Mouse (Mus musculus): ENCODE measurements around the gene Gm20388.

Gene Gm20388

DNA sequence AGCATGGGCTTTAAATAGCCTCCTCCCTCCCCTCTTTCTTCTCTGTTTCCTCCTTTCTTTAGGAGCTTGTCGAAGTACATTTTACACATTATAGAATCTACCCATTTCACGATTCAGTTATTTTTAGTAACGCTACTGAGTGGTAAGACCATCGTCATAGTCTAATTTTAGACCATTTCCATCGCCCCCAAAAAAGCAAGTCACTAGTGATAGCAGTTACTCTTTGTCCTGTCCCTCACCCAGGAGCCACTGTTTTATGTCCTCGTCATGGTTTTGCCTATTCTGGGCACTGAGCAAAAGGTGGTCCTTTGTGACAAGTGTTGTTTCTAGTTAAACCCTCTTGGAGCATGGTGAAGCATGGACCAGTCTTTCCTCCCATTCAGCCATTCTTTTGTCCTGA, 209.3 kb downstream of the Gm20388 start:
- DNase-seq (ENCODE audit: inconsistent ontology term) = no peak

DNA sequence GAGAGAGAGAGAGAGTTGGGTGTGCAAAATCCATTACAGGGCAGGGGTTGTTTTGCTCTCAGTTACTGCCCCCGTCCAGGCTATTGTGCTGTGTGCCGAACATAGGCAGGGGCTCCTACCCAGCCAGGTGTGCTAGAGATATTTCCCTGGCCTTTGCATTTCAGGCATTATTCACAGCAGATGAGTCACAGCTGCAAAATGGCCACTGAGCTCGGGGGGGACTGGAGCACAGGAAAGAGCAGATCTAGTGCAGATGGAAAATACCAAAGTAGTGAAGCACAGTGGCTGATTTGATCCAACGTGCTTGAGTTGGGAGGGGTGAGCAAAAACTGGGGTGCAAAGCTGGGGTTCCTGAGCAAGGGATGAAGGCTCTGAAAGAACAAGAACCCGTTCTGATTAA, 210.3 kb downstream of the Gm20388 start:
- peak; percentile 46 for DNase-seq (ENCODE audit: inconsistent ontology term)

DNA sequence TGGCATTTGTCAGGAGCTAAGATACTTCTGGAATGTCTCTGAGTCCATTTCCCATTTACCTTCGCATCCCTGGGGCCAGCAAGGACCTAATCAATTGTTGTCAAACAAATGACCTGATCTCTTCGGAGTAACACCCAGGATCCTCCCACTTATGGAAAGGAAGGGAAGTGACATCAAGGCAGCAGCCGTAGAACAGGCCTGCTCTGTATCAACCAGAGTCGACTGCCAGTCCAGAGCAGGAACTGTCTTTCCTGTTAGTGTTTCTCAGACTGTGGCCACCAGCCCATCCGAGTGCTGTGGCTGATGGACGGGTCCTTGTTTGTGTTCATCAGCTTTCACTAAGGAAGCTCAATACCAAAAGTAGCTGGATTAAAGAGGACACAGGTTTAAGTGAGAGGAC, 213.6 kb downstream of the Gm20388 start:
- no peak for DNase-seq (ENCODE audit: inconsistent ontology term)

GRCm38 (mm10) chr8:120124836-120125389, 214.3 kb downstream of the Gm20388 start:
- no peak for DNase-seq (ENCODE audit: inconsistent ontology term)

DNA sequence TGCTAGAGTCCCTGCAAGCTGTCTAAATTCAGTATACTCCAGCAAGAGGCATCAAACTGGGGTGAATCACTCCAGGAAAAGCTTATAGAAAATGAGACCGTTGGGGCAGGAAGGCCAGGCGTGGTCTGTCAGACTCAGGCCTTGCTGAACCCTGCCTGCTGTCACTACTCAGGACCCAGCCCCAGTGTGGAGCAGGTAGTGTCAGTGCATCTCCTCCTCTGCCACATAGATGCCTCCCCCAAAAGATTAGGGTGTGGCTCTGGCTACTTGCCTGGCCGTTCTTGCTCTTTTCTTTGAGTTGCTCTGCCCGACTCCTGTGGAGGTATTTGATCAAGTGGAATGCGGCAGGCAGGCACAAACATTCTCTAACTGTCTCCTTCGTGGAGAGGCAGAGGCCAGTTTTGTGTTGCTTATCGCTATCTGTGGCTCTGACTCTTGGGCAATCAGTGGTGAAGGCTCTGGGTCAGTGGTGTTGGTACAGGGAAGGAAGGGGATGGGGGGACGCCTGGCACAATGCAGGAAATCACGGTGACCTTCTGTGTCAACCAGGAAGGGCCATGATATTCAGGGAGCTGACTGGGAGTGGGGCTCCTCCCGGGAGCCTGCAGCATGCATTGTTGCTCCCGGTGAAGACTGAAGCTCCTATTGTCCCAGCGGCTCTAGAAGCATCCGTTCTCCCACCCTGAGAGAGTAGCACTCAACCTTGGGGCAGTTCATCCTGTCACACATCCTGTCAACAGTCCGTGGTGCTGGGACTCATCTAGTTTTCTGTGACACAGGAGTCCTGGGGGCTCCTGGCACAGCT, 215.9 kb downstream of the Gm20388 start:
- peak; percentile 55 for DNase-seq (ENCODE audit: inconsistent ontology term)

GRCm38 (mm10) chr8:120129547-120129946, 218.9 kb downstream of the Gm20388 start:
- DNase-seq (ENCODE audit: inconsistent ontology term) = peak; percentile 59

- no peak for DNase-seq (ENCODE audit: inconsistent ontology term)
Observed at GRCm38 (mm10) chr8:120131158-120131557, 220.5 kb downstream of the Gm20388 start.

- DNase-seq (ENCODE audit: inconsistent ontology term) = no peak
Observed at GRCm38 (mm10) chr8:120133169-120133568, 222.5 kb downstream of the Gm20388 start.

DNA sequence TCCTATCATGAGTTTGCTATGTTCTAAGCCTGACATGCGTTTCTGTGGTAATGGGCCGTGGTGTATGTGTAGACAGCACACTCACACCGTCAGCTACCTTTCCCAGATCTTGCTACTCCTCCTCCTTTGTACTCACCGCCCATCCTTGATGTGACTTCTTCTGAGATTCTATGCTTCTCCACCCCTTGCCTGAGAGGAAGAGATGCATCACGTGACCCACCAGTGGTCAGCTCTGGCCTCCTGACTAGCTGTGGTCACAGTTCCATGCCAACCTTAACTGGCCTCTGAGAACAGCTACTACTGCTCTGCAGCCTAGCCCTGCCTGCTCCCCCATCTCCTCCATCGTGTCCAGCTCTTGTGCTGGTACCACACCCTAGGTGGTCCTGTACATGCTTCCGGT, 225.0 kb downstream of the Gm20388 start:
- no peak for DNase-seq (ENCODE audit: inconsistent ontology term)

- peak; percentile 35 for DNase-seq (ENCODE audit: inconsistent ontology term)
Observed at GRCm38 (mm10) chr8:120136618-120137017, 226.0 kb downstream of the Gm20388 start.

- DNase-seq (ENCODE audit: inconsistent ontology term) = no peak
Observed at GRCm38 (mm10) chr8:120138958-120139357, 228.3 kb downstream of the Gm20388 start.

GRCm38 (mm10) chr8:120140769-120141168, 230.1 kb downstream of the Gm20388 start:
- DNase-seq (ENCODE audit: inconsistent ontology term) = no peak

DNA sequence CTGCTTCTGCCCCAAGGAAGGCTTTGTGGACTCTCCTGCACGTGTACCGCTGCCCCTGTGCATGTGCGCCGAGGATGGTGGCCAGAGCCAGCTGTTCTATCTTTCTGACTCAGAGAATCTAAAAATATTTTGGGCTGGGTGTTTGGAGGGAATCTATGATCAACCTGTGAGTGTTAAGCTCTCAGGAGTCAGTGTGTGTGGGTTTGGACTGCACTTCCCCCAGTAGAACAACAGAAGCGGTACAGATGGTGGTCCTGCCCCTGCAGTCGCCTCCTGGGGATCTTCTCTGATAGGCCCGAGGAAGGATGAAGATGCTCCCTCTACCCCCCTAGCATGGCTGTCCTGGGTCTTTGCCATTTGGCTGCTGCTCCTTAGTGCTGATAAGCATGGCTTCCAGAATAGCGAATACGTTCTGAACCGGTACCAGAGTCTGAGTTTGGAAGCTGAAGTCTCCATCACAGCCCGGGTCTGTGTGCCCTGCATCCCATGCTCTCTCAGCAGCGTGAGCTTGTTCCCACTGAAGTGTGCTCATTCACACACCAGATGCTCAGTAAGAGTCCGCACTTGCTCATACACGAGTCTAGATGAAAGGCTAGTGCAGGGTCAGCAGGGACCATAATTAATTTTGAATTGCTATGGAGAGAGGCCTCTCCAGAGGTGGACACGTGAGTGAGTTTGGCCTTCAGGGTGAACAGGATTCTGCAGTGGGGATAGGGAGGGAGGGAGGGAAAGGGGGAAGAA, 233.4 kb downstream of the Gm20388 start:
- no peak for DNase-seq (ENCODE audit: inconsistent ontology term)

- no peak for DNase-seq (ENCODE audit: inconsistent ontology term)
Observed at GRCm38 (mm10) chr8:120144652-120145301, 234.1 kb downstream of the Gm20388 start.

DNA sequence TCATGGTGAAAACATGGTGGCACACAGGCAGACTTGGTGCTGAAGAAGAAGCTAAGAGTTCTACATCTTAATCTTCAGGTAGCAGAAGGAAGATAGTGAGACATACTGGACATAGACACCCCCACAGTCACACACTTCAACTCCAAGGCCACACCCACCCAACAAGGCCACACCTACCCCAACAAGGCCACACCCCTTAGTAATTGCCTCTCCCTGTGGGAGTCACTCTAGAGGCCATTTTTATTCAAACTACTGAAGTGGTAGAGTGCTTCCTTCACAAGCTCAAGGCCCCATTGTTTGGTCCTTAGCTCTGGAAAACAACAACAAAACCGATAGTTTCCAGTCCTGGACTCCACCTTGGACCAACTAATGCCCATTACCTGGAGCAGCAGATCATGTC, 235.4 kb downstream of the Gm20388 start:
- no peak for DNase-seq (ENCODE audit: inconsistent ontology term)

- DNase-seq (ENCODE audit: inconsistent ontology term) = no peak
Observed at GRCm38 (mm10) chr8:120150028-120150427, 239.4 kb downstream of the Gm20388 start.

DNA sequence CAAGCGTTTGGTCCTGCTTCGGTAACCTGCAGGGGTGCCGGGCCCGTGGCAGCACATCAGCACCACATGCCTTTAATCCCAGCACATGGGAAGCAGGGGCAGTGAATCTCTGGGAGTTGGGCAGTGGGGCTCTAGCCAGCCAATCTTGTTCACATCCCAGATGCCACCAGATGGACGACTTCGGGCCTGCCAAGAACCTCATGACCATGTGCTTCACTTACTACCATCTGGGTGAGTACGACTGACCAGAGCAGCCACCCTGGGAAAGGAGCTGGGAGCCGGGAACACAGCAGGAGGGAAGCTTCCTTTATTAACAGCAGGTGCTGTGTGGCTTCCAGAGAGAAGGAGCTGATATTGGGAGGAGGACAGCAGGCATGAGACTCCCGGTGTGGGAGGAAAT, 240.5 kb downstream of the Gm20388 start:
- DNase-seq (ENCODE audit: inconsistent ontology term) = no peak

- DNase-seq (ENCODE audit: inconsistent ontology term) = no peak
Observed at GRCm38 (mm10) chr8:120152636-120153035, 242.0 kb downstream of the Gm20388 start.

DNA sequence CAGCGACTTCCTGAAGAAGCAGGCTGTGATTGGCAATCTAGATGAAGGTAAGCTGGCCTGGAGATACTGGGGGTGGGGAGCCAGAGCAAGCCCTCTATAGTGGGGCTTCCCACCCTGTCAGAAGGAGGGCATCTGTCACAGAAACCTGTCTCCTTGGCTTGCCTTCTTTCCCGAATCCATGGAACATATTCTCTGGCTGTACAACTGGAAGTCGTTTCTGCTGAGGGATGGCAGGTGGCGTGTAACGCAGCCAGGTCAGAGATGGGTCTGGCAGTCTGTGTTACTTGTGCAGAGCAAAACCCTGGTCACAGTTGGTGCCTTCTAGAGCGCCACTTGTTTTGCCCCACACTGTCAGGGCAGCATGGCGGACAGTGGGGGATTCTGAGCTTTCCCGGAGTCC, 249.7 kb downstream of the Gm20388 start:
- DNase-seq (ENCODE audit: inconsistent ontology term) = no peak

DNA sequence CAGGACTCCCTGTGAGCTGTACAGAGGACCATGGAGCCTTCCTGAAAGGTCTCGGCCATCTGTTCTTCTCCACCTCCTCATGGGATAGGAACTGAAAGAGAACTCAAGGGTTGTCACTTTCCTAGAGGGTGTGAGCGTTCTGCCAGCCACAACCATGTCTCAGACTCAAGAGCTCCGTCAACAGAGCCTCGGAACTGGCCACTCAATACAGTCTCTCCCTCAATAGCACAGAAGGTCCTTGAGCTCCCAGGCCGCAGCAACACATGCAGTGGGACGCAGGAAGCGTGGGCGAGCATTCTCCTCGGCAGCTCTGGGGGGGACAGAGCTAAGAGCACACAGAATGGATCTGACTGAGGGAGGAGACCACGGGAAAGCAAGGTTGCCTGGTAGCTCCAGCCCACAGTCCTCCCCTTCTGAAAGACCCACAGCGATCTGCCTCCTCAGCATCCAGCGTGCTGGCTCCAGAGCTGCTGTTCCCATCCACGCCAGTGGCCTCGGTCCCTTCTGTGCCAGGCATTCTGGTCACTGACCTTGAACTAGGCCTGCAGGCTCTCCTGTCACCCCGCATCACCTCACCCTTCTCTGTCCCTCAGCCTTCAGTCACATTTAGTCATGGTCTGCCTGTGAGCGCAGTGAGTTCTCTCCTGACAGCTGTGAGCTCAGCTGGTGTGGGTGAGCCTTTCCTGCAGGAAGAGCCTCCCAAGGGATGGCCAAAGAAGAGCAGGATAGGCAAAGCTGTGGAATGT, 251.2 kb downstream of the Gm20388 start:
- no peak for DNase-seq (ENCODE audit: inconsistent ontology term)

DNA sequence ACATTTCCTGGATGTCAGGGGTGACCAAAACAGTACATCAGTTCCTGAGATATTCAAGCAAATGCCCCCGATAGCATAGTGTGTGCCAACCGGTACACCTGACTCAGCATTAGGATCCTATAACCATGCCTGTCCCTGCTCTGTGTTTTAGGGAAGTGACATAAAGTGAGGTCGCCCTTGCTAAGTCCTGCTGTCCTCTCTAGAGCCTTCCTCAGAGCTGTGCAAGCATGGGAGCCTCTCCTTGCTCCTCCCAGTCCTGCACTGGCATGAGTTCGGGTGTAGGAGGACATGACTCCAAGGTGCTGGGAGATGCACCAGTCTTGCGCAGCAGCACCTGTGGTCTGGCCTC, 251.7 kb downstream of the Gm20388 start:
- no peak for DNase-seq (ENCODE audit: inconsistent ontology term)

- DNase-seq (ENCODE audit: inconsistent ontology term) = no peak
Observed at GRCm38 (mm10) chr8:120163376-120163775, 252.7 kb downstream of the Gm20388 start.

Measured in Muller cell, postnatal 12 days (primary cell).